Mouse (Mus musculus) lung, adult 2 months (tissue): ENCODE data around the gene Enho.

Source experiments
- CTCF ChIP-seq: fragments of 200-500 bp; IDR thresholded peaks from 2 replicates; pipeline ENCODE4 v1.5.1; 2011; ENCODE audit warnings: mild to moderate bottlenecking, low read length, control low read depth; ENCODE audit not compliant: insufficient read depth
- POLR2A ChIP-seq: fragments of 200-500 bp; IDR thresholded peaks from 2 replicates; pipeline ENCODE4 v1.6.1; 2011; ENCODE audit warnings: low read depth, mild to moderate bottlenecking, control low read depth, low read length, borderline replicate concordance; ENCODE audit errors: extremely low read depth

GRCm38 (mm10) chr4:41672522-41672963, 32.4 kb upstream of the Enho start:
- TF ChIP-seq CTCF (no peak), POLR2A (no peak)
